ENCODE assay signal across 18 mouse cellular contexts in the genomic region with DNA sequence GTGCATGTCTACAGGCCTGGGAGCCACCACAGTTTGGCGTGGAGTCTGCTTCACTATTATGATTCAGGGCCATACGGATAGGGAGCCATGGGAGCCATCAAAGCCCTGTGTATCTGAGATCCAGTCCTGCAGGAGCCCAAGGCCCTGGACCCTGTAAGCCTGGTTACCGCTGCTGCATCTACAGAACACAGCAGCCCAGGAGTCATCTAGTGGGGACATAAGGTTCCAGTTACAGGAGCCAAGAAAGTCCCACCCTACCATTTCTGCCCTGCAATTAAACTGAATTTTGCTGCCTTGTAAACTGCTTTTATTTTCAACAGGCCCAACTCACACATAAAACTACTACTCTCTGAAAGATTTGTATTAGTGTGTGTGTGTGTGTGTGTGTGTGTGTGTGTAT.
"Had no signal": no experiment of that assay in that cellular context is flagged by ENCODE, and none has a peak within 500 bp of the region (broad histone marks: within the 10 kb centered on the region; RNA-seq: fewer than 3 reads in every experiment).

No protein-coding gene starts in this region.

- H3K4me3 ChIP-seq: lung, embryonic 15.5 days; megakaryocyte, embryonic 14.5 days; midbrain, embryonic 13.5 days; midbrain, embryonic 15.5 days; neural tube, embryonic 12.5 days; stomach, embryonic 15.5 days had no signal

- H3K4me1 ChIP-seq: megakaryocyte, embryonic 14.5 days; midbrain, embryonic 13.5 days; midbrain, embryonic 15.5 days; neural tube, embryonic 12.5 days; stomach, embryonic 15.5 days had no signal

- H3K9ac ChIP-seq: liver, postnatal 0 days; lung, embryonic 15.5 days; midbrain, embryonic 13.5 days; midbrain, embryonic 15.5 days; neural tube, embryonic 12.5 days; stomach, embryonic 15.5 days had no signal

- ATAC-seq: liver, postnatal 0 days; lung, postnatal 0 days; midbrain, embryonic 13.5 days; midbrain, embryonic 15.5 days had no signal

- DNase-seq: liver, postnatal 0 days; lung, adult 2 months; lung, postnatal 14 days; lung, postnatal 36 days; right cerebral cortex, postnatal 14 days; thymus, adult 2 months; thymus, postnatal 25 days; thymus, postnatal 4 days had no signal

- H3K27ac ChIP-seq: lung, embryonic 15.5 days; macrophage; midbrain, embryonic 13.5 days; midbrain, embryonic 15.5 days; neural tube, embryonic 12.5 days; stomach, embryonic 15.5 days; stomach, postnatal 0 days had no signal

- H3K4me2 ChIP-seq: lung, embryonic 15.5 days; midbrain, embryonic 11.5 days; midbrain, embryonic 13.5 days; midbrain, embryonic 15.5 days; neural tube, embryonic 12.5 days; stomach, embryonic 15.5 days had no signal

- H3K27me3 ChIP-seq: lung, embryonic 15.5 days; megakaryocyte, embryonic 14.5 days; midbrain, embryonic 13.5 days; midbrain, embryonic 15.5 days; neural tube, embryonic 12.5 days; stomach, embryonic 15.5 days had no signal

- H3K9me3 ChIP-seq: lung, embryonic 15.5 days; megakaryocyte, embryonic 14.5 days; midbrain, embryonic 13.5 days; midbrain, embryonic 15.5 days; neural tube, embryonic 12.5 days; stomach, embryonic 15.5 days had no signal

- H3K36me3 ChIP-seq: midbrain, embryonic 15.5 days had no signal
